Mouse (Mus musculus): ENCODE data around the gene Dnajb5.

DNA sequence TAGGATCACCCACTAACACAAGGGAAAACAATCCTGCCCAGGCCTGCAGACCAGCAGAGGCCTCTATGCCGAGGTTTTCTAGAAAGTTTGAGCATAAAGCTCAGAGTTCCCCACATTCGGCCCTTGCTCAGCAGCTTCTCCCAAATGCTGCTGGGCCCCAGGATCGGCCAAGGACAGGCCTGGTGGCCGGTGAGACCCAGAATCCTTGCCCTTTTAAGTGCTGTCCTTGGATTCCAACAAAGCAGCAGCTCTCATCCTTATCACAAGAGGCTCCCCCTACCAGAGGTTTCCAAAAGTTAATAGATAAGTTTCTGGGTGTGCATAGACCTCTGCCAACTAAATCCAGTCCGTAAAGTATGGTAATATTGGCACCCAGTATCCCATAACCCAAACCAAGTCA, 24.3 kb downstream of the Dnajb5 start:
- no peak for TF ChIP-seq CTCF (IDR thresholded peaks at IDR 0.05; ENCODE audit: insufficient read depth, low read depth, low read length)
- no peak for TF ChIP-seq POLR2A (IDR thresholded peaks at IDR 0.05; ENCODE audit: insufficient read depth, low read depth, low read length)
